Mouse (Mus musculus): ENCODE measurements at regions not wholly inside any gene's neighbourhood (a gene's known extent, or its start where the extent isn't known, plus 50 kb on each side); places are given as distances from the start of the nearest gene placed in this dataset.

- TF ChIP-seq CTCF (IDR thresholded peaks at IDR 0.05; ENCODE audit: extremely low read depth, insufficient read depth, insufficient read length, insufficient replicate concordance) (no peak), POLR2A (IDR thresholded peaks at IDR 0.05; ENCODE audit: low read depth, low read length) (no peak)
Observed at GRCm38 (mm10) chr10:83882891-83883185, 160.2 kb downstream of the 1500009L16Rik start.

Measured in spleen, adult 2 months (tissue).